Mouse (Mus musculus) embryonic facial prominence, embryonic 14.5 days (tissue): ENCODE measurements around the gene Gm42957. TPM values are rescaled to one million over a fixed set of nuclear protein-coding genes. Genes with fewer than 3 reads are reported as not detected.

Experiments used
- ATAC-seq: fragments of 200-750 bp; cut with Nextera tagmentation; 2 replicates; pipeline ENCODE4 v1.8.0; 2017; ENCODE audit warnings: low read depth, moderate number of reproducible peaks, moderate TSS enrichment
- DNase-seq: peaks from one replicate; pipeline ENCODE4 v3.0.0-alpha.2; 2015; ENCODE audit warnings: low spot score
- H3K27ac ChIP-seq: fragments of 300-500 bp; sonication (generic); replicated peaks from 2 replicates; pipeline ENCODE4 v1.5.1; 2014; ENCODE audit warnings: low read depth, mild to moderate bottlenecking, low read length, moderate library complexity
- H3K27me3 ChIP-seq: fragments of 300-500 bp; sonication (generic); replicated peaks from 2 replicates; pipeline ENCODE4 v1.6.1; 2014; ENCODE audit warnings: low read length; ENCODE audit not compliant: control insufficient read depth, insufficient read depth
- H3K36me3 ChIP-seq: fragments of 300-500 bp; sonication (generic); 2 replicates; pipeline ENCODE4 v1.6.1; 2014; ENCODE audit warnings: low read length, mixed read lengths; ENCODE audit not compliant: control insufficient read depth, insufficient read depth
- H3K4me1 ChIP-seq: fragments of 300-500 bp; sonication (generic); 2 replicates; pipeline ENCODE4 v1.6.1; 2014; ENCODE audit warnings: antibody characterized with exemption, low read length; ENCODE audit not compliant: control insufficient read depth, insufficient read depth
- H3K4me2 ChIP-seq: fragments of 300-500 bp; sonication (generic); 2 replicates; pipeline ENCODE4 v1.6.1; 2014; ENCODE audit warnings: low read depth, mild to moderate bottlenecking, low read length, moderate library complexity, mixed read lengths
- H3K4me3 ChIP-seq: fragments of 300-500 bp; sonication (generic); 2 replicates; pipeline ENCODE4 v1.5.1; 2014; ENCODE audit warnings: low read depth, mild to moderate bottlenecking, low read length
- H3K9ac ChIP-seq: fragments of 300-500 bp; sonication (generic); 2 replicates; pipeline ENCODE4 v1.6.1; 2014; ENCODE audit warnings: low read depth, mild to moderate bottlenecking, low read length, moderate library complexity, mixed read lengths
- H3K9me3 ChIP-seq: fragments of 300-500 bp; sonication (generic); 2 replicates; pipeline ENCODE4 v1.6.1; 2016; ENCODE audit warnings: low read length; ENCODE audit not compliant: control insufficient read depth
- WGBS: fragments of 180-500 bp; shearing (Covaris S2); extraction: QIAGEN DNeasy Blood & Tissue Kit; methylation state at CpG from one replicate; pipeline ENCODE4 v1.1.7; 2014; 5-methylcytosine and 5-hydroxymethylcytosine counted together
- polyA plus RNA-seq: library from polyadenylated mRNA; unstranded; fragments of >200 nt; fragmentation: Nextera tagmentation; extraction: Ambion mirVana; gene quantifications from 2 replicates; pipeline ENCODE4 v1.2.1, GENCODE M21; 2014

The Gm42957 gene
- polyA plus RNA-seq, 1 experiment from 2014 or later: 0.33 TPM

DNA sequence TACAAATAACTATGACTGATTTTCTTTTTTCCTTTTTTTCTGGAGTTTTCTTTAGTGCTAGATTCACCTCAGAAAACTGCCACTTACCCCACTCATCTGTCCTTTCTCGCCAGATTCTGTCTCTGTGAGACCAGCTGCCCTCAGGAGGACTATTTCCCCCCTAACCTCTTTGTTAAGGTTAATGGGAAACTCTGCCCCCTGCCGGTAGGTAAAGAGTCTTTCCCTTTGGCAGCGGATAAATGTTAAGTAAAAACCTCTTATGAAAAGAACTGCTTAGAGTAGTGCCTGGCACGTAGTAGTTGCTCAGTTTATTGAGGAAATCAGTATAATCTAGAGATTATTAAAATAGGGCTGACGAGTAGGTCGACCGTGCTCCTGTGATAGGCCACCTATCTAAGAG, 65.1 kb downstream of the Gm42957 start:
- Histone ChIP-seq H3K4me1 (peaks cover 13% of the 10 kb centered on the region; the same call in 1 of the 2 replicates), H3K4me3 (no peak overlapping the region), H3K4me2 (no peak overlapping the region), H3K9me3 (no peaks in the 10 kb centered on the region), H3K36me3 (peaks cover 61% of the 10 kb centered on the region), H3K27ac (no peak overlapping the region), H3K27me3 (no peaks in the 10 kb centered on the region), H3K9ac (no peak overlapping the region)
- ATAC-seq (no peak), DNase-seq (no peak)
- WGBS: 57% methylated on average over 7 of the region's 7 CpGs

DNA sequence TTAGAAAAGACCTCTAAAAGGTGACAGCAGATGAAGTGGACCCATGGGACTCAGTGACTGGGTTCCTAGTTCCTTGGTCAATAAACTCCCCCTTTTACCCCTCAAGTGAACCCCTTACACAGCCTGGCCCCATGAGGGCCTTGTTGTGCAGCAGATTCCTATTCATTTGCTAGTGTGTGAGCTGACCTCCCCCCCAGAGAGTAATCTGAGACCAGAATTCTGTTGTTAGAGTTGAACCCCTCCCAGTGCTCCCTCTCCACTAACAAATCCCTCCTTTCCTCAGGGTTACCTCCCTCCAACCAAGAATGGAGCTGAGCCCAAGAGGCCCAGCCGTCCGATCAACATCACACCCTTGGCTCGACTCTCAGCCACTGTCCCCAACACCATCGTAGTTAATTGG, 65.7 kb downstream of the Gm42957 start:
- Histone ChIP-seq H3K9ac (no peak overlapping the region), H3K4me3 (no peak overlapping the region), H3K4me1 (peaks cover 8% of the 10 kb centered on the region; the same call in 1 of the 2 replicates), H3K27me3 (no peaks in the 10 kb centered on the region), H3K4me2 (no peak overlapping the region), H3K9me3 (no peaks in the 10 kb centered on the region), H3K27ac (no peak overlapping the region), H3K36me3 (peaks cover 68% of the 10 kb centered on the region)
- ATAC-seq: no peak
- WGBS: 89% methylated on average over 4 of the region's 4 CpGs
- no peak for DNase-seq

Other genes starting within 250 kb of the Gm42957 start
- gene BC107364, start 183.2 kb upstream of the Gm42957 start, polyA plus RNA-seq: not detected in 2 replicates
- 28.3 and 36.4 TPM in 2 replicates for gene Hfe2, start 110.3 kb upstream of the Gm42957 start, polyA plus RNA-seq
- gene Txnip, start 77.5 kb upstream of the Gm42957 start, polyA plus RNA-seq: 160 and 166 TPM in 2 replicates
- 0.55 TPM in 1 of 2 replicates, not detected in the other for gene Gm16253, start 58.5 kb upstream of the Gm42957 start, polyA plus RNA-seq
- 8.9 and 11.0 TPM in 2 replicates for gene Polr3gl, start 41.3 kb upstream of the Gm42957 start, polyA plus RNA-seq
- 2.7 and 3.0 TPM in 2 replicates for gene Ankrd34a, start 38.8 kb upstream of the Gm42957 start, polyA plus RNA-seq
- gene Lix1l, start 34.3 kb upstream of the Gm42957 start, polyA plus RNA-seq: 9.1 and 10.1 TPM in 2 replicates
- 122 and 127 TPM in 2 replicates for gene Rbm8a, start 5.5 kb upstream of the Gm42957 start, polyA plus RNA-seq
- gene Pex11b, start 98 bp upstream of the Gm42957 start, polyA plus RNA-seq: 51.6 and 56.5 TPM in 2 replicates
- gene Itga10, start 10.1 kb downstream of the Gm42957 start, polyA plus RNA-seq: 6.4 and 8.1 TPM in 2 replicates
- gene Ankrd35, start 34.7 kb downstream of the Gm42957 start, polyA plus RNA-seq: 2.9 and 3.6 TPM in 2 replicates
- gene Pias3, start 60.9 kb downstream of the Gm42957 start, polyA plus RNA-seq: 45.1 and 48.9 TPM in 2 replicates
- 9.5 and 11.8 TPM in 2 replicates for gene Nudt17, start 73.1 kb downstream of the Gm42957 start, polyA plus RNA-seq
- 21.0 and 25.0 TPM in 2 replicates for gene Polr3c, start 92.2 kb downstream of the Gm42957 start, polyA plus RNA-seq
- gene Rnf115, start 92.2 kb downstream of the Gm42957 start, polyA plus RNA-seq: 45.6 and 48.5 TPM in 2 replicates
- not detected in 2 replicates for gene Pdzk1, start 193.8 kb downstream of the Gm42957 start, polyA plus RNA-seq
- gene Cd160, start 193.9 kb downstream of the Gm42957 start, polyA plus RNA-seq: 0.24 and 0.25 TPM in 2 replicates